Mouse (Mus musculus) hindlimb bud, embryonic 11.5 days (tissue): ENCODE data around the gene Ppp1r15b.

Source experiments
- DNase-seq: peaks from one replicate; pipeline ENCODE4 v3.0.0-alpha.2; 2012; ENCODE audit warnings: low read depth, low spot score; ENCODE audit errors: extremely low spot score

Gene Ppp1r15b

DNA sequence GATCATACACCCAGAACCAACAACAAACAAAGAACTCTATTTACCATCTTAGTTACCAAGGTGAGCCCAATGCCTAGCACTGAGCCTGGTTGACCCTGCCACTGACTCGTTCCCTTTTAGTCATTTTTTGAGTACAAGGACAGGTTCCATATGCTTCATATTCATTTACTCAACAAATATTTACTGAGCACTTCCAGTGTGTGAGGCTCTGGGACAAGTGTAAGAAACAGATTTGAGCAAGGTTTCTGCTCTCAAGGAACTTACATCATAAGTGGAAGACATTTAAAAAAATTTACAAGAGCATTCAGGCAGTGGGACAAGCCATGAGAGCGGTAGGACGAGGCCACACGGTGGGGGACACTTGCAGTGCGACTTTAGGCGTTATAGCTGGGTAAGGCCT lies 24.3 kb downstream of the Ppp1r15b start:
- DNase-seq: no peak

DNA sequence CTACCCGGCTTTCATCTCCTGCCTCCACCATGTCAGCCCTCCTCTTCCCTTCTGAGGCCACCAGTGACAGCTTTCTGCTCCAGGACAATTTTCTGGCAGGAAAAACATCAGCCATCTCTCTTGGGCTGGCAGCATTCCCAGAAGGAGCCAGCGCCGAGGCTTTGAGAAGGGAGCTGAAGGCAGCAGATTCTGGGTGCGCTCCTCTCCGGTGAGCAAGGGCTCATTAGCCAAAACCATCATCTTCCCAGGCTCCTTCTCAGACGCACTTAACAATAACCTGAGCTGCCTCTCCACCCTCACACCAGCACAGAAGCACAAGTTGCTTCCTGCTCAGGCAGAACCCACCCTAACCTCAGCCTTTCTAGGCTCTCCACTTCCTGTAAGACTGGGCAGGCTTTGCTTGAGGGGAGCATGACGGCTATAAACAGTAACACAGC lies 28.2 kb downstream of the Ppp1r15b start:
- DNase-seq: no peak

DNA sequence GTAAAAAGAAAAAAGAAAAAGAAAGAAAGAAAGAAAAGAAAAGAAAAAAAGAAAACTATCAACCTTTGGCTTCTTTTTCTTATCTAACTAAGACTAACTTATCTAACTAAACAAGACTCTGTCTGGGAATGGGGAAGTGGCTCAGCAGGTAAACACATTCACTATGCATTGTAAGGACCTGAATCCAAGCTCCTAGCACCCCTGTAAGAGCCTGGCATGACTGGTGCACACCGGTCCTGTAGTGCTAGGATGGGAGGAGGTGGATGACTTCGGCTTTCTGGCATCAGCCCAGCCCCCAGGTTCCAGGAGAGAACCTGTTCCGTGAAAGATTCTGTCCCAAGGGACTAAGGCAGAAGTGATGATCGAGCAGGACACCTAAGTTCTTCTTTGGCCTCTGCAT lies 30.6 kb downstream of the Ppp1r15b start:
- DNase-seq: no peak

DNA sequence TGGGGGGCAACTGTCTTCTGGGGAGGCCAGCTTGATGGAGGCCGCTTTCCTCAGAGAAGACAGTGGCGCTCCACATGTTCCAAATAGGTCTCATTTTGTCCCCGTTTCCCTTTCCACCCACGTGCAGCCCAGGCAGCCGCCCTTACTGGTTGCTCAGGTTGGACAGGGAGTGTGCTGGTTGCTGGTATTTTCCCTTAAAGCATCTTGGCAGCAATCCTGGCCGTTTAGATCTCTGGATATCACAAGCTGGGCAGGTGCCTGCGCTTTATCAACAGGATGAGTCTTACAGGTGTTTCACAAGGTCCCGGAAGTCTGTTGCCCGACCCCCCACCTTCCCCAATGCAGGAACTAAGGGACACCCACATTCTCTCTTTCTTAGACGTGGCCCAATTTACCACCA lies 31.1 kb downstream of the Ppp1r15b start:
- no peak for DNase-seq

DNA sequence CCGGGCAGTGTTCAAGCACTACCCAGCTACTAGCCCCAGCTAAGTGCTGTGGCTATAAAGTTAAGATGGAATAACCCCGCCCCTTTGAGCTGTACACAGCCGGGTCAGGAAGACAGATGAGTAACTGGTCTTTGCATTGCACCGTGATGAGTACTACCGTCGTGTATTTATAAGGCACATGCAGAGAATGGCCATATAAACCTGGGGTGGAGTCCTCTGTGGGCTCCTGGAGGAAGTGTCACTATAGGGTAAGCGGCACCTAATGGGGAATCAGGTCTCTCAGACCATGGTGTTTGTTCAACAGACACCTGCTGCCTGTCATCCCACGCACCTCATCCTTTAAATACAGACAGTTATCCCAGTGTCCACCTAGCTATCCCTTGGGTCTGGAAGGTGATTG lies 32.0 kb downstream of the Ppp1r15b start:
- no peak for DNase-seq

DNA sequence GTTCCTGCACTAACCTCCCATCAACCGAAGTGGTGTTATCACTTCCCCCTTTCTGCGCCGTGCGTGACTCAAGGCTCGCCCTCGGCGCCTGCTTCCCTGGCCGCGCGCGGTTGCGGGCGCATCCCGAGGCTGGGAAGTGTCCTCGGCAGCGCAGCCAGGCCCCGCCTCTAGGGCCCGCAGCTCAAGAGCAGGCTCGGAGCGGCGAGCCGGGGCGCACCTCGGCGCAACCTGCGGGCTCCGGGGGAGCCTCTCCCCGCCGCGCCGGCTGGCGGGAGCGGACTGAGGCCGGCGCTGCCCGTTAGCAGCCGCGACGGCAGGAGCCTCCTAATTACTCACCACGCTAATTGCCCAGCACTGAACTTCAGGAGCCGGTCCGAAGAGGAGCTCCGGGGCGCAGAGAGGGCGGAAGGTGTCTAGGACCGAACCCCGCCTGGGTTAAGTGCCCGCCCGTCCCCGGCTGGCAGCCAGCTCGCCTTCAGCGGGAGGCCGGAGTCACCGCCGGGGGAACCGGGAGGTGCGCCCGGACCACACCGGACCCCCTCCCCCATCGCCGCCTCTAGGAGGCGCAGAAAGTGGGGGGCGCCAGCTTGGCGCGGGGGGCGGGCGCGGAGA lies 33.0 kb downstream of the Ppp1r15b start, which contains the start of gene Plekha6:
Gene Plekha6 (plus strand): TSS at position 391 of the 612 bp plus-strand sequence.
- DNase-seq: no peak

DNA sequence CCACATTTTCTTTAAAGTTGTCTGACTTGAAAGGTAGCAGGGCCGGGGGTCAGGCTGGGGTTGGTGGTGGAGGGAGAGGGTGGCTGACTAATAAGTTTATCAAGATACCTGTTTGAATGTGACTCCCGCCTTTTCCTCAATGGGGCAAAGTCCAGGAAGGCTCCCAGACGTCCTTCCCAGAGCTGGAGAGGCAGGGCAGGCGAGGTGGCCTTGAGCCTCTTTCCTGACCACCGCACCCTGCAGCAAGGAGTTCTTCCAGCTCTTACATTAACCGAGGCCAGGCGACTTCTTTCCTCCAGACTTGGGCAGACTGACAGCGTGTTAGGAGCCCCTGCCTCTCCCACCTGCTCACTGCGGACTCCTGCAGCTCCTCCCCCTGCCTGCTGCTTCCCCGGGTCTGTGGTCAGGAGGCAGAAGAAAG lies 33.7 kb downstream of the Ppp1r15b start:
- DNase-seq: no peak

DNA sequence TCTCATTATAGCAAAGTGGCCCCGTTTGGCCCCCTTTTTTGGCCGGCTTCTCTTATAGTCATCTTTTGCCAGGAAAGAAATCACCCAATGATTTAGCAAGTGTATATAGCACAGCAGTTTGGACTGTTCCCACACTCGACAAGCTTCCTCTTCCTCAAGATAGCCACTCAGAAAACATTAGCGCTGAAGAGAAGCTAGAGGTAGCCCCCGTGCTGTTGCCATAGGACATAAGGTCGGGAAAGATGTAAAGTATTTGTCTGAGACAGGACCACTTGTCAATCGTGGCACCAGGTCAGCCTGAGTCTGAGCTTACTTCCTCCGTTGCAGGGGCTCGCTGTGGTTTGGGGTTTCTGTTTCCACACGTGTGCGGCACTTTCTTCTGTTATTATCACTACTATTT lies 34.2 kb downstream of the Ppp1r15b start:
- DNase-seq: no peak

DNA sequence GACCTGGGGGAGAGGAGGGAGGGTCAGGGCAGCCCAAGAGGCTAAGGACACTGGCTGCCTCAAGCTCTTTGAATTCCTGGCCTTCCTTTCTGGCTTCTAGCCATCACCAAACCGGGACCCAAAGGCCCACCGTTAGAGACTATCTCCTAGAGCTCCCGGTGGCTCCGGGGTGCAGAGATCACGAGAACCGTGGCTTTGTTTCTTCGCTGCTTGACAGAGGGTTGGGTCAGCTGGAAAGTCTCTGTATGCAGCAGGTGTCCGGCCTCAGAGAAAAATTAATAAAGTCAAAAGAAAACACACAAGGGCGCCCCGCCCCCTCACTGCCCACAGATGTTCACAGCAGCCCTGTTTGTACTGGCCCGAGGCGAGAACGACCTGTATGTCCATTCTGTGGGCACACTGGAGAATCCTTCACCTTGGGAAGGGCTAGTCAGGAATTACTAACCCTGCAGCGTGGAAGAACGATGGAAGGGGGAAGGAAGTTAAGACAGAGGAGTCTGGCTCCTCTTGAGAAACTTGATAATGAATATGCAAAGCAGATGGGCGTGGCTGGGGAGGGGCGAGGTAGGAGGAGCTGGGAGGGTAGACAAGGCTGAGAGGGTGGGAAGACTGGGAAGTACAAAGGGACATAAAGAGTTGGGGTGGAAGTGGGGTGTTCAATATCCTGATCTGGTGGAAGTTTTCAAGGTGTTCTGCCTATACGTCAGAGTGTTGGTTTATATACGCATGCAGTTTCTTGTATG lies 37.5 kb downstream of the Ppp1r15b start:
- DNase-seq: no peak

GRCm38 (mm10) chr1:133170196-133170595 lies 39.3 kb downstream of the Ppp1r15b start:
- DNase-seq: no peak

- no peak for DNase-seq
These were observed 40.4 kb downstream of the Ppp1r15b start for GRCm38 (mm10) chr1:133171357-133171756.

DNA sequence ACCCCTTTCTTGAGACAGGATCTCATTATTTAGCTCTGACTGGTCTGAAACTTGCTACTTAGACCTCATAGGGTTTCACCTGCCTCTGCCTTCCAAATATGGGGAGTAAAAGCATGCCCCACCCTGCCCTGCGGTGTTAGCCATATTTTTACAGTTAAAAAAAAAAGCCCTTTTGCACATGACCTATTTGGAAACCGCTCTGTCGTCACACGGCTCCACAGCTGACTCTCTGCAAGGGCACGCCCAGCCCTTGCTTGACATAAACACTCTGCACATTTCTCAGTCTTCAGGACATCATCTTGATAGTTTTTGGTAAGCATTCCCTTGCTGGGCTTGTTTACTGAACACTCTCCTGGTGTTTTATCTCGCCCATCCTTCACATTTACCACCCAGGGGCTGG lies 44.2 kb downstream of the Ppp1r15b start:
- DNase-seq: no peak

DNA sequence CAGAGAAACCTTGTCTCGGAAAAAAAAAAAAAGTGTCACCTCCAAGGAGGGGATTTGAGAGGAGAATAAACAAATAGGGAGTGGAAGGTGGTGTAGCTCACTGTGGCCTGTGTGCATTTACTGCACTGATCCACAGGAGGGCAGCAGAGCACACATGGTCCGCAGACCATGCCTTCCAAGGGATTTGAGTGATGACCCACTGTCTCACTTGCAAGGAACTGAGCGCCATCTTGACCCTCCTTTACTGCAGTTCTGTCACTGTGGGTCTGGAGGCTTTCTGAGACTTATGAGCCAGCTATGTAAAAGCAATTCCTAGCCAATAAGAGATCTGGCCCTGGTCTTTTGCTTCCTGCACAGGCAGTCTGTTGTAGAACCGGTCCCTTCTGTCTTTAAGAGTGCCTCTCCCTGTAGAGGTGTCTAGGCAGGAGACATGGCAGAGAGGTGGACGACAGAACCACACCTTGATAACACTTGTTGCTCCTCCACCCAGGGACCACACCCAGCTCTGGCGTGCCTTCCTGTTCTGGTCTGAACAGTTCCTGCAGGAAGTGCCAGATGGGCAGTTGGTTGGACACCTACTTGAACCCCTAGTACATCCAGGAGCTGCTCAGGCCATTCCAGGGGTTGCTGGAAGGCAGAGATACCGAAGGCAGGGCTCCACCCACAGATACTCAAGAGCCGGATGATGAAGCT lies 46.7 kb downstream of the Ppp1r15b start:
- DNase-seq: no peak

DNA sequence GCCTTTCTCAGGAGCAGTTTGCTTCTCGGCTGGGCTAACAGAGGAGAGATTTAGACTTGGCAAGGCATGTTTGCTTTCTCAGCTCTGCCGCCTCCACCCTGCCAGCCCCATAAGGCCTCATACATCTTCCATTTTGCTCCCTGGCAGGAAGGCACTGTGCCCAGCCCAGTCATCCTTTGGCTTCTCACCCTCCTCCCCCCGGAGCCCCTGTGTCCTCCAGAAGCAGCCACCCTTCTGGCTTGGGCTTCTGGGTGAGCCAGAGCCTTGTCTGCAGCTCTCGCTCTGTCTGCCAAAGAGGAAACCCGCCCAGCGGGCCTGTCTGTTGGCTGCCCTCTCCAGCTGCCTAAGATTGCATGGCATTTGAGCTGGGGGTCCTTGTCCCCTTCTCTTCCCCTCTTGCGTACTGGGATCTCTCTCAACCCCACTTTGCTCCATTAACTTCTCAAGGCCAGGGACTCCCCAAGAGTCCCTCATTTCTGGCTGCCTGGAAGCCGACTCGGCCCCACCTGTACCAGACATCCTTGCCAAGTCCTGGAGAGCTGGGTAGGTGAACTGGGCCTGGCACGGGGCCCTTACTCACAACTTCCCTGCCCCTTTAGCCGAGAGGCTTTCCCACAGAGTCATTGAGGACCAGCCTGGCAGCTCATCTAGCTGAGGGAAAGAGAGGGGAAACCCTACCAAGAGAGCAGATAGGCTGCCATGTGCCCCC lies 47.9 kb downstream of the Ppp1r15b start:
- no peak for DNase-seq

DNA sequence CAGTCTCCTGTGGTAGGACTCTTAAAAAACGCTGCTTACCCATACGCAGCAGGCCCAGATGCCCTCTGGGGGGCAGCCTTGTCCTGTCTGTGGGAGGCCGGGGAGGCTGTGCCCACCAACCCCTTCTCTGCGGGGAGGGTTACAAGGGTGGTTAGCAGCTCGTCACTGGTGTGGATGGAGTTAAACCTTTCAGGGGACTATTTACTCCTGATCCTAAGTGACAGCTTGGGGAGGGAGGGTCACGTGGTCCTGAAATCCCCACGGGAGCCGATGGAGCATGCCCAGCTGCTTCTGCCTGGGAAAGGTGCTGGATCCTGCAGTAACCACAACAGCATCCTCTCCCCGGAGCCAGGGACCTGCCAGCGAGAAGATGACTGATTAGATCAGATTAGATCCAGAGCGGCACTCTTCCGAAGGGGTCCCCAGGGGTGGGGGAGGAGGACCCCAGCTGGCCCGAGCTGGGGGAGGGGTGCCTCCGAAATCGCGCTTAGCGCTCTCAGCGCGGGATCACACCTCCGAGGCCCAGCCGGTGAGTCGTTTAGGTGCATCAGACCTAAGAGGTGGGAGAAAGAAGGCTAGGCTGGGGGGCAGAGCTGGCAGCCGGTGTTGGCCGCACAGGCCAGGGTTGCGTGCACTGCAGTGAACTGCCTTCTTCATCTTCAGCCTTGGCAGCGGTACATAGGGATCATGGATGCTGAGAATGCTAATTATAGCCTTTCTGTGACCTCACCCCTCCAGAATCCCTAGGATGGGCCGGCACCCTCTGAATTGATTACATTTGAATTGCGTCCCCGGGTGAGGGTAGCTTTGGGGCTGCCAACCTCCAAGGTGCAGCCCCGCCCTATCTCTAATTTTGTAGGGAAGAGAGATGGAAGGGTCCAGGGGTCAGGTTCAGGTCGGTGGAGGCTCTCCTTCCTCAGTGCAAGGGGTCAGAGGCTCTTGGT lies 50.4 kb downstream of the Ppp1r15b start:
- DNase-seq: no peak

DNA sequence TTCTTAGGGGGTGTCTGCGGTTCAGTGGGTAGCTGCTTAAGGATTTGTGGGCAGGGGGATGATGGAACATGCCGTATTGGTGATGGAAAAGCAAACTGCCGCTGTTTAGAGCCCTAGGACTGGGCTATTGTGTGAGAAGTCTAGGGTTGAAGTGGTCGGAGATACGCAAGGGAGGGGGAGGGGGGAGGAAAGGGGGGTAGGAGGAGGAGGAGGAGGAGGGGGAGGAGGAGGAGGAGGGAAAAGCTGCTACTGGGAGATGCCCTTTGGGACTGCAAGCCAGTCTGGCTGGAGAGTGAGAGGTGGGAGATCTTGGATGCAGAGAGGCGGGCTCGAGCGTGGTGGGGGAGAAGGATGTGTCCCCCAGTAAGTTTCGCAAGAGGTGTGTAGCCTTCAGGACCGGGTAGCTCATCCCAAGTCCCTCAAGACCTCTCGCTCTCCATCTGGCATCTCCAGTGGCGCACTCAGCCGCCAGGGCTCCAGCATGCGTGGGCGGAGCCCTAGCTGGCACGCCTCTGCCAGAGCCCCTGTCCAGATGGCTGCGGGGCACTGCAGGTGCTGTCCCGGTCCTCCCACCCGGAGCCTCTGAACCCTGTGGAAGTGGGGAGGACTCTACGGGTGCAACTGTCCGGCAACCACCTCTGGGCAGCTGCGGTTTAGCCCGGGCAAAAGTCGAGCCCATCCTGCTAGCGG lies 51.2 kb downstream of the Ppp1r15b start:
- no peak for DNase-seq

GRCm38 (mm10) chr1:133182706-133183095 lies 51.8 kb downstream of the Ppp1r15b start:
- DNase-seq: no peak

GRCm38 (mm10) chr1:133183141-133183925 lies 52.4 kb downstream of the Ppp1r15b start:
- no peak for DNase-seq
